Mouse (Mus musculus): ENCODE measurements at regions not wholly inside any gene's neighbourhood (a gene's known extent, or its start where the extent isn't known, plus 50 kb on each side); places are given as distances from the start of the nearest gene placed in this dataset.

GRCm38 (mm10) chr3:128723100-128723499, 476.6 kb upstream of the Pitx2 start:
- no peak for DNase-seq

GRCm38 (mm10) chr3:128720276-128720675, 479.4 kb upstream of the Pitx2 start:
- DNase-seq: no peak

GRCm38 (mm10) chr3:128719226-128719625, 480.5 kb upstream of the Pitx2 start:
- no peak for DNase-seq

GRCm38 (mm10) chr3:128707270-128707669, 492.4 kb upstream of the Pitx2 start:
- DNase-seq: no peak

GRCm38 (mm10) chr3:128668468-128669127, 531.1 kb upstream of the Pitx2 start:
- no peak for DNase-seq

- no peak for DNase-seq
Observed at GRCm38 (mm10) chr3:128665184-128665583, 534.5 kb upstream of the Pitx2 start.

- no peak for DNase-seq
Observed at GRCm38 (mm10) chr3:128636960-128637755, 562.5 kb upstream of the Pitx2 start.

GRCm38 (mm10) chr3:128627696-128628095, 572.0 kb upstream of the Pitx2 start:
- DNase-seq: no peak

- no peak for DNase-seq
Observed at GRCm38 (mm10) chr3:128616675-128617074, 583.0 kb upstream of the Pitx2 start.

- DNase-seq: no peak
Observed at GRCm38 (mm10) chr3:128613657-128614056, 586.0 kb upstream of the Pitx2 start.

- no peak for DNase-seq
Observed at GRCm38 (mm10) chr3:128610731-128611130, 588.9 kb upstream of the Pitx2 start.

- DNase-seq: peak; percentile 6
Observed at GRCm38 (mm10) chr3:128608694-128609093, 591.0 kb upstream of the Pitx2 start.

- DNase-seq: no peak
Observed at GRCm38 (mm10) chr3:128575339-128576129, 624.1 kb upstream of the Pitx2 start.

GRCm38 (mm10) chr3:128570551-128570950, 629.1 kb upstream of the Pitx2 start:
- no peak for DNase-seq

- no peak for DNase-seq
Observed at GRCm38 (mm10) chr3:128565386-128565785, 634.3 kb upstream of the Pitx2 start.

GRCm38 (mm10) chr3:128546416-128547327, 650.5 kb upstream of the Fam241a start:
- DNase-seq: peak; percentile 14

- DNase-seq: no peak
Observed at GRCm38 (mm10) chr3:128525427-128525826, 629.3 kb upstream of the Fam241a start.

GRCm38 (mm10) chr3:128520671-128521103, 624.6 kb upstream of the Fam241a start:
- DNase-seq: peak; percentile 6

GRCm38 (mm10) chr3:128519913-128520316, 623.8 kb upstream of the Fam241a start:
- DNase-seq: no peak

GRCm38 (mm10) chr3:128518806-128519205, 622.7 kb upstream of the Fam241a start:
- DNase-seq: no peak

- peak; percentile 19 for DNase-seq
Observed at GRCm38 (mm10) chr3:128471111-128471510, 575.0 kb upstream of the Fam241a start.

GRCm38 (mm10) chr3:128429706-128430105, 533.6 kb upstream of the Fam241a start:
- no peak for DNase-seq

Measured in adrenal gland, postnatal 14 days (tissue).